Mouse (Mus musculus) Patski (cell line): ENCODE data around the gene Olfr695. TPM values are rescaled to one million over a fixed set of nuclear protein-coding genes. Genes with fewer than 3 reads are reported as not detected.

ENCODE experiments used
- ATAC-seq: fragments of 100-300 bp; one replicate; pipeline ENCODE4 v1.8.0; 2021
- CTCF ChIA-PET: fragments of 350-600 bp; sonication (Branson Sonifier 250); formaldehyde crosslinking; loops from one replicate; lab custom pipeline; 2022; ENCODE audit warnings: inconsistent platforms; lab: Charles Lee
- POLR2A ChIA-PET: fragments of 350-600 bp; sonication (Branson Sonifier 250); formaldehyde crosslinking; loops from one replicate; lab custom pipeline; 2022; ENCODE audit warnings: antibody characterized with exemption, inconsistent platforms; lab: Charles Lee
- DNase-seq: peaks from one replicate; pipeline ENCODE4 v3.0.0-alpha.2; 2011; ENCODE audit warnings: low read depth, low spot score
- H3K27me3 ChIP-seq: fragments of 371-371 bp; one replicate; pipeline ENCODE4 v1.5.1; 2021
- CTCF ChIP-seq: fragments of 100-300 bp; IDR thresholded peaks from one replicate; pipeline ENCODE4 v1.5.1; 2021
- in situ Hi-C: fragments of 300-500 bp; cut with MboI; formaldehyde crosslinking; loops from 3 replicates; pipeline ENCODE4 v1.11.1; 2018; ENCODE audit warnings: low pct_unique_long_range_greater_than_20kb, mixed read lengths
- polyA plus RNA-seq: library from polyadenylated mRNA; unstranded; gene quantifications from one replicate; pipeline ENCODE4 v1.2.3, GENCODE M21; 2021

The Olfr695 gene
- polyA plus RNA-seq, 1 experiment from 2014 or later = not detected

DNA sequence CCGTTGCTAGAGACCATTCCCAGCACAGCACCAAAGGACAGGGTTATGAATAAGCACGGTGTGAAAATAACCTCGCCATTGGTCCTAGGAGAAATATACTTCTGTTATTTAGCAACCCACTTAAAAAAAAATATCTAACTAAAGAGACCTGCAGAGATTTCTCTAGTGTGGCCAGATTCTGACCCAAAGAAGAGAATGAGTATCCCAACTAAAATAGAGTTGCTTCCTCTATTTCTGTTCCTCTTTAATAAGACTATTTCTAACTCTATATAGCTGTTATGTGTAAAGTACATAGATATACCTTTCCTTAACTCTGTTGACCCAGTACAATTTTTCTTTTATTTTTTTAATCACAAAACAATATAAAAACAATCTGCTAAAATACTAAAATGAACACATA is 23.2 kb downstream of the Olfr695 start:
- in situ Hi-C loops = no loop called here
- ChIA-PET POLR2A (no interaction called here), CTCF (no interaction called here)
- no peak for DNase-seq
- peaks cover 3% of the 10 kb centered on the region for H3K27me3 ChIP-seq
- no peak for TF ChIP-seq CTCF
- ATAC-seq = no peak

DNA sequence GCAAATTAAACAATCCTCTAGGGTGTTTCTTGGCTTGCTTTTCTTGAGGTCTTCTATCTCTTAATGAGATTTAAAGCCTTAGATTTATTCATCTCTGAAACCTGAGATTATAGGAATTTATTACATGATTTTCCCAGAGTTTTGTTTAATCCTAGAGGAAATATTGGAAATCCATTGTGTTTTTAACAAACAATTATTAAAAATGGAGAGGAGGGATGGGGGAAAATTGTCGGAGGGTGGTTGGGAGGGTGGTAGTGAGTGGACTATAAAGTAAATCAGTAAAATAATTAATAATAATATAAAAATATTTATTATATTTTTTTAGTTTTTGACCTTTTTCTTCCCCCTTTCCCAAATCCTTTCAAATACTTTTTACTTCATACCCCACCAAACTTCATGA is 24.5 kb downstream of the Olfr695 start, which contains the start of gene Olfr694:
Olfr694 (minus strand) TSS at position 101 of the 400 bp plus-strand sequence.
- ATAC-seq (no peak), DNase-seq (no peak)
- peaks cover 3% of the 10 kb centered on the region for H3K27me3 ChIP-seq
- CTCF ChIA-PET = no interaction called here
- POLR2A ChIA-PET = no interaction called here
- TF ChIP-seq CTCF = no peak
- in situ Hi-C loops = no loop called here

DNA sequence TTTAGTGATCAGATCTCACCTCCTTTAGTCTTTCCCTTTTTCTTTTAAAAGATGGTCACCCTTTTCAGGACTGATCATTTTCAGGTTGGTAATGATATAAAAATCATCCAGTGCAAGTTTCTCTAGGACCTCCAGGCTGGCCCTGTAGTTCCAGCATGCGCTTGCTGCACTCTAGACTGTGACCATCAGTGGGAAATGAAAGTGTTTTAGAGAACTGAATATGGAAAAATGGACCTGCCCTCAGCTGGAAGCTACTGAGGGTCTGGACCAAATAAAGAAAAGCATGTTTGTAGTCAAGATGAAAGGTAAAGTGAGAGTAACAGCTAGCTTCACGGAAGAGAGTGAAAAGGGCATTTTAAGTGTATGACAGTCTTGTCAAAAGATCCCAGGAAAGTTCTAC is 30.8 kb downstream of the Olfr695 start:
- CTCF ChIA-PET = no interaction called here
- in situ Hi-C loops = no loop called here
- no peak for TF ChIP-seq CTCF

DNA sequence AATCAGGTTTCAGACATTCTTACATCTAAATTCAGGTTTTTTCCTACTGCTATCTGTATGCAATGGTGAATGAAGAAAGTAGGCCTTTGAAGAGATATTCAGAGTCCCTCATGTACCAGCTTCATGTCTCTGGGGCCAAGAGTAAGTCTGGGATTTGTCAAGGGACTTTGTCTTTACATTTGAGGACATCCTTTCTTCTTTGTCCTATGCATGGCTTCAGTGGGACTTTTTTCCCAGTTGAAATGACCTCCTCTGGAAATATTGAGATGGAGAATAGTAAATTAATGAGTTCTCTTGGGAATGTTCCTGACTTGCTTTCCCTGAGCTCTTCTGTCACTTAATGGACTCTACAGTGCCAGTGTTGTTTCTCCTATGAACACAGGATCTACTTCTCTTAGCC is 35.7 kb downstream of the Olfr695 start, which contains the start of gene Olfr693:
Olfr693 (minus strand) TSS at position 101 of the 400 bp plus-strand sequence.
- in situ Hi-C loops = loop anchor here (5.0 kb wide), 1 partner anchor 172 kb away; no protein-coding TSS in a partner anchor
- no peaks in the 10 kb centered on the region for H3K27me3 ChIP-seq
- CTCF ChIA-PET = interaction anchor here (1.0 to 1.2 kb wide), 2 partner anchors 11 to 28 kb away, joined by 4 read pairs; no protein-coding TSS in a partner anchor
- ATAC-seq (no peak), DNase-seq (no peak)
- POLR2A ChIA-PET = no interaction called here
- TF ChIP-seq CTCF = no peak

More for the DNA sequence above, 30.8 kb downstream of the Olfr695 start:
- DNase-seq (no peak), ATAC-seq (no peak)
- POLR2A ChIA-PET = no interaction called here
- H3K27me3 ChIP-seq = no peaks in the 10 kb centered on the region

Other genes starting within 250 kb of the Olfr695 start
- not detected for gene Olfr693, start 35.8 kb downstream of the Olfr695 start, polyA plus RNA-seq
- gene Olfr694, start 24.6 kb downstream of the Olfr695 start, polyA plus RNA-seq = not detected
- gene Olfr697, start 26.0 kb upstream of the Olfr695 start, polyA plus RNA-seq = not detected
- not detected for gene Olfr698, start 39.0 kb upstream of the Olfr695 start, polyA plus RNA-seq
- not detected for gene Olfr699, start 76.8 kb upstream of the Olfr695 start, polyA plus RNA-seq
- gene Olfr700, start 92.4 kb upstream of the Olfr695 start, polyA plus RNA-seq = not detected
- gene Olfr701, start 97.7 kb upstream of the Olfr695 start, polyA plus RNA-seq = 0.04 TPM
- 0.05 TPM for gene Olfr702, start 117.5 kb upstream of the Olfr695 start, polyA plus RNA-seq
- not detected for gene Olfr703, start 127.0 kb upstream of the Olfr695 start, polyA plus RNA-seq
- gene Olfr704, start 146.8 kb upstream of the Olfr695 start, polyA plus RNA-seq = not detected
- not detected for gene Olfr705, start 160.5 kb upstream of the Olfr695 start, polyA plus RNA-seq
- not detected for gene Olfr706, start 171.8 kb upstream of the Olfr695 start, polyA plus RNA-seq
- gene Olfr707, start 184.8 kb upstream of the Olfr695 start, polyA plus RNA-seq = not detected
- gene Olfr1532-ps1, start 191.6 kb upstream of the Olfr695 start, polyA plus RNA-seq = not detected
- gene Olfr709-ps1, start 215.8 kb upstream of the Olfr695 start, polyA plus RNA-seq = not detected
- gene Olfr710, start 231.9 kb upstream of the Olfr695 start, polyA plus RNA-seq = not detected
- gene Olfr6, start 247.5 kb upstream of the Olfr695 start, polyA plus RNA-seq = not detected